Mouse (Mus musculus) hematopoietic stem cell, adult 5-6 weeks (primary cell): ENCODE measurements around the gene Map3k10. TPM values are rescaled to one million over a fixed set of nuclear protein-coding genes. Genes with fewer than 3 reads are reported as not detected.
"Not testable (repeated sequence)": the region's sequence is repeated elsewhere in the genome, so short reads cannot be mapped to it uniquely, and the experiment has no call there.

Experiments
- ATAC-seq, 2 experiments: fragments of 125-278 bp in 1 of 2; replicated peaks in 1 of 2; 2 replicates each; pipeline ENCODE4 v1.8.0; 2016 to 2017; ENCODE audit warnings: inconsistent platforms in 2 of 2, mild to moderate bottlenecking in 2 of 2, moderate number of reproducible peaks in 2 of 2, low read depth in 1 of 2, moderate TSS enrichment in 1 of 2; ENCODE audit not compliant: low FRiP score in 2 of 2, poor library complexity in 2 of 2, severe bottlenecking in 2 of 2, insufficient read depth in 1 of 2, low TSS enrichment in 1 of 2
- total RNA-seq: library from RNA; stranded (forward); fragments of 172-1452, 232-1000 nt; gene quantifications from 2 replicates; pipeline ENCODE4 v1.2.3, GENCODE M21; 2017

Map3k10 gene
- total RNA-seq, 1 experiment from 2014 or later = 3.6 TPM

DNA sequence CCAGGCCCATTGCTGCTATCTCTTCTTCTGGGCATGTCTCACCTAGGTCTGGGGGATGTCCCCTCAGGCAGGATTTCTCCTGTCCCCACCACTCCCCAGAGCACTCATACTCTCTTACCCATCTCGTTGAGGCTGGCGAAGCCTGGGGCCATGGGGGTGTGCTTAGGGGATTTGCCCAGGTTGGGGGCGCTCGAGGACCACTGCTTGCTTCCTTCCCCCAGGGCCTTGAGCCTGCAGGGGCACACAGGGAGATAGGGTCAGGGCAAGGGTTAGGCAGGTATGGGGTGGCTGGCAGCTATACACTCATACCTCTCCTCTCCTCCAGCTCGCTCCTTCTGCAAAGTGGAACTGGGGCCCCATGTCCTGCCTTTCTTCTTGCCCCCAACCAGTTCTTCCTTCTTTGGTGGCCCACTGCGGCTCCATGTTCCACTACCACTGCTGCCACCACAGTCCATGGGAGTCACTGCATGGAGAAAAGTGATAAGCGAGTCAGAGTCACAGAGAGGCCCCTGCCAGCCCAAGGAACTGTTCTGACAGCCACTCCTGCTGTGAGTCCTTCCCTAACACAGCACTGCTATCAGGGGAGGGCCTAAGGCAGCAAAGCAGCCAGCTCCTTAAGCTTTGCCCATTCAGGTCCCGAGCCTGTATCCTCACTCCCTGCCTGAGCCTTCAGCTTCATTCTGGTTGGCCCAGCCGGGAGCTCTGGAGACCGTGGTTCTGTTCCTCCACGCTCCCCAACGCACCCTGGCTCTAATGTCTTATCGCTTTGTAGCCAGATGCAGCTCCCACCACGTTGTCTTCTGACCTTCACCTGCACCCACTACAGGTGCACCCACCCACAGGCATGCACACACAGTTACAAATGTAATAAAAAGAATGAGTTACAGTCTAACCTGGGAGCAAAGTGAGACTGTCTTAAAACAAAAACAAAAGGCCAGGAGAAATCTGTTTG is 15.4 kb downstream of the Map3k10 start:
- ATAC-seq = no peak

DNA sequence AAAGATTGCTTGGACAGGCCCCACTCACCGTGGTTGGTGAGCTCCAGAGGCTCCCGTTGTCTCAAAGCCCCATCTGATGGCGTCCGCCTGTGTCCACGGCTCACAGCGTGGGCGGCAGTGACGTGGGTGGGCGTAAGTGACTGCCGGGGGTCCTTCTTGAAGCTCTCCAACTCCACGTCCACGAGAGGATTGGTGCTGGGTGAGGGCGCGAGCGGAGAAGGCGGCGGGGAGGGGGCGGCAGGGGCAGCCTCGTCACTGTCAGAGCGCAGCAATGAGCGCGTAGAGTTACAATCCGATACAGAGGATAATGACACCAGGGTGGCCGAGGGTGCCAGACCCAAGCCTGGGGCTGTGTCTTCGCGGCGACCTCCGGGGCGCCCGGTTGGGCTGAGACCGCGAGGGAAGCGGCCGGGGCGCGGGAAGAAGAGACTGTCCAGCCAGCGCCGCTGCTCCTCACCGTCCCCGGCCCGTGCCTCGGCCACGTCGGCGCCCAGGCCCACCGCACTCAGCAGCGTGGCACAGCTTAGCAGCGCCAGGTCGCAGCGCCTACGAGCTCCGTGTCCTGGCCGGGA is 16.5 kb downstream of the Map3k10 start:
- ATAC-seq = no peak

DNA sequence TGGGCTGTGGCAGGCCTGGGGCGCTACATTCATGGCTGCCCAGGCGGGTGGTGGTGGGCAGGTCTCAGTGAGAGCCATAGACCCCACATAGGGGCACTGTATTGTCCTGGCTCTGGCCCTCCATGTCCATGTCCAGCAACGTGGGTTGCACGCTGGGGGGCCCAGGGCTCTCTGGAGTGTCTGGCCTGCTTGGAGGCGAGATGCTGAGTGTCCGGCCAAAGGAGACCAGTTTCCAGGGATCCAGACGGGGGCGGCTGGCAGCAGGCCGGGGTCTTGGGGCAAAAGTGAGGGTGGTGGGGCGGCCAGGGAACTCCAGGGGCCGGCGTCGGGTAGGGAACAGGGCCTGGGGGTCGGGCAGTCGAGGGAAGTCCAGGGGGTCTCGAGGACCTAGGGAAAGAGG is 17.8 kb downstream of the Map3k10 start:
- no peak for ATAC-seq

DNA sequence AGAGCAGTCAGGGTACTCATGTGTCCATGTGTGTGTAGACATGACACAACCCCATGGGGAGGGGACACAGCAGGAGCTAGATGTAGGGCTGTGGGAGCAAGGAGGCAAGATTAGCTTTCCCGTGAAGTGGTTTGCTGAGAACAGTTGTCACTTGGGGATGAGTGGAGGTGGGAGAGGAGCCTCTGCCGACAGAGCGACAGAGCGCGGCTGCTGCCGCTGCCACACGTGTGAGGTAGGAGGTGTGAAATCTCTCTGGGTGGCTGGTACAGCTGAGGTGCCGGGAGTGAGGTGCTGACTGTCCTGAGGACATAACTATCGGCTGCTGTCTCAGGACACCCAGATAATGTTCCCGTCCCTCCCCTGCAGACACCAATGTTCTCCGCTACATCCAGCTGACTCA is 18.9 kb downstream of the Map3k10 start:
- ATAC-seq = no peak

DNA sequence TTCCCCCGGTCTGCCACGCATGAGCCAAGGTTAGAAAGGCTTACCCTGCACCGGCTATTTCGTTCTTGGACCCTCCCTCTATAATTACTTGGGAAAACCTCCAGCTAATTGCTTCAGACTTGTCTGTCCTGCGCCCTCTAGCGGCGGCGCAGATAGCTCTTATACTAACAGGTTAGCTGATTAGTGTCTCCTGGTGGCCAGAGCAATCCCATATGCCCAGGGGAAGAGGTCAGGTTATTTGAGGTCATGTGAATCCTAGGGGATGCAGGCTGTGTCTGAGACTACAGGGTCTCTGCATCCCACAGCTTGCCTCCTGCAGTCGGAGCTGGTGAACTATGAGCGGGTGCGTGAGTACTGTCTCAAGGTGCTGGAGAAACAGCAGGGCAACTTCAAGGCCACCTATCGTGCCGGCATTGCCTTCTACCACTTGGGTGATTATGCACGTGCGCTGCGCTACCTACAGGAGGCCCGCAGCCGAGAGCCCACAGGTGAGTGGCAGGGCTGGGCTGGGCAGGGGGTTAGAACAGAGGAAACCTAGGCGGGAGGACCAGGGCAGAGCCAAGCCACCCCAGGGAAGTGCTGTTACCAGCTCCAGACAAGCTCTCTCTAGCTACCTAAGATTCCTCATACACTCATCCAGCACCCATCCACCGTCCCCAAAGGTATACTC is 19.7 kb downstream of the Map3k10 start:
- no peak for ATAC-seq

DNA sequence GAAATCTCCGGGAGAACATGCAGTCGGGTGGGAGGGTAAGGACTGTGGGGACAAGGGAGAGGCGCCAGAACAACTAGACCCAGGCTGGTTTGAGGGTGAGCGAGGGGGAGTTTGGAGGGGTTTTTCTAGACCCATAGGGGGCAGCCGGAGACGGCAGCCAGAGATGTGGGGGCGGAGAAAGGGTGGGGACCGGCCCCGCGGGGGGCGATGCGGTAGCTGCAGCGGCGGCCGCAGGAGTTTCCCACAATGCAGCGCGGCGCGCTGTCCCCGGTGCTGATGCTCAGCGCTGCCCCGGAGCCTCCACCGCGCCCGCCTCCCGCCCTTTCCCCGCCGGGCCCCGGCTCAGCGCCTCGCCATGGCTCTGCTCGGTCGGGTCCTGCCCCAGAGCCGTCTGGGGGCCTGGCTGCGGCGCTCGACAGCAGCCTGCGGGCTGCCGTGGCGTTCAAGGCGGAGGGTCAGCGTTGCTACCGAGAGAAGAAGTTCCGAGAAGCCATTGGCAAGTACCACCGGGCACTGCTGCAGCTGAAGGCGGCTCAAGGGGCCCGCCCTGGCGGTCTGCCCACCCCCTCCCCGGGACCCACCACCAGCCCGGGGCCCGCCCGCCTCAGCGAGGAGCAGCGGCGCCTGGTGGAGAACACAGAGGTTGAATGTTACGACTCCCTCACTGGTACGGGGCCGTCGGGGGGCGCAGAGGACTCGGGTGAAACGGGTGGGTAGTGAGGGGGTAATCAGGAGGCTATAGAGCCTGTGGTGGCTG is 20.5 kb downstream of the Map3k10 start, which contains the start of gene Ttc9b:
Ttc9b (plus strand) TSS at position 235 of the 757 bp plus-strand sequence.
- peak in 1 of 2 experiments; percentile 41; a peak in 1 of 4 replicates for ATAC-seq

DNA sequence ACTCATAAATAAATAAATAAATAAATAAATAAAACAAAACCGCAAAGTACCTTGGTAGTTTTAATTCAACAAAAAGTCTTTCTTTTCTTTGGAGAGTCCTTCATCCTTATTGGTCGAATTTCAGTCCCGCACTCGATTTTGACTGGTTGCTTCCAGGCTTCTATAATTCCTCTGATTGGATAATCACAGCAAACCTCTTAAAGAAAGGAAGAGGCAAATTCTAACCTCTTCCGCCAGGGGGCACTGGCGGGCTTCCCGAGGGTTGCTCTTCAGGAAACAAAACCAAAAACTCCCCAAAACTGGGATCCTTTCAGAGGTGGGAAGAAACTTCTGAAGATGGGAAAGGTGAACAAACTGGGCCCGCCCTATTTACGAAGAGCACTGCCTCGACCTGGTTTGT is 23.4 kb downstream of the Map3k10 start:
- ATAC-seq = peak; percentile 59; a peak in 3 of 4 replicates

DNA sequence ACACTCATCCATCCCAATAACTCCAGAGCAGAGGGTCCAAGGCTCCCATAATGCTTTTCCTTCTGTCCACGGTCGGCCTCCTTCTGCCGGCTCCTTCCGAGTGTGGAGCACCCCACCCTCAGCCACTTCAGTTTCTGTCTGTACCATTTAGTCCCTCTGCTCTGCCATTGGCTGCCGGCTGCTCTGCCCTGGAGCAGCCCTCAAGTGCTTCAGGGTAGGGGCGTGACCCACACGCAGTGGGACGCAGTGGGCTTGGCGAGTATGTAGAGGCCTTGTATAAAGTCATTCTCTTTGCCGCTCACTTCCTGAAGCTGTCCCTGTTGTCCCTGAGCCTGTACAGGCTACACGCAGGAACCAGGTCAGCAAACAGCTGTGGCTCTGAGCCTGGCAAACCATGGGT is 24.7 kb downstream of the Map3k10 start:
- ATAC-seq = no peak

DNA sequence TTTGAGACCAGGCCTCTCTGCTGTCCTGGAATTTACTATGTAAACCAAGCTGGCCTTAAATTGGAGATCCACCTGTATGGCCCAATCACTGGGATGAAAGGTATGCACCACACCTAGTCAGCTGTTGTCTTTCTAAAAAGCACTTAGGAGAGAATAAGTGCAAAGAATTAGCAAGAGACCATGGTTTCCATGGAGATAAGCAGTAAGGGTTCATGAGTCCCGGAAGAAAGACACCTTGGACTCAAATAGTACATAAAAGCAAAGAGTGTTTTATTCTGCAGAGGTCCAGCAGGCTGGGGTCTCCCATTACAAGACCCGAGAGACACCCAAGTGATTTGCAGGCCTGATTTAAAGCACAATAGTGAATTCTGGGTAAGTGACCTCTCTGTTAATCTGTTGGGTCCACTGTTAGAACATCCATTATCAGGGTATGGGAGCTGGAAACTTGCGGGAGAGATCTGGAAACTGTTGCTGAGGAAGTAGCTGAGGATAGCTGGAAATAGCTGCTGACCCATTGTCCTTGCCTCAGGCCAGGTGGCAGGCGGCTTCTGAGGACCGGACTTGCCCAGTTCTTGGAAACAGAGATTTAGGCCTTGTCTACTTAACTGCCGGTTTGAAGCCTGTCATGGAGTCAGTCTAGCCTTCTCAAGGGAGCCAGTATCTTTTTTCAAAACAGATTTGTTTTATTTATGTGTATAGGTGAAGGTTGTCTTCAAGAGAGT is 27.0 kb downstream of the Map3k10 start:
- no peak for ATAC-seq

DNA sequence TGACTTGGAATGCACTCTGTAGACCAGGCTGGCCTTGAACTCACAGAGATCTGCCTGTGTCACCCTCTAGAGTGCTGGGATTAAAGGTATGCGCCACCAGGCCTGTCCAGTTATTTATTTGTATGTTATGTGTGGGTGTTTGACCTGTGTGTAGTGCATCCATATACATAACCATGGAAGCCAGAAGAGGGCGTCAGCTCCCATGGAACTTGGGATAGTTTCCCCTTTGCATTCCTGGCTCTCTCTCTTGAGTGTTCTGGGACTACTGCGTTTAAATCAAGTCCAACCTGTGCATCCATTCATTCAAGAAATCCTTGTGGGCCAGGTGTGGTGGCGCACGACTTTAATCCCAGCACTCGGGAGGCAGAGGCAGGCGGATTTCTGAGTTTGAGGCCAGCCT is 27.9 kb downstream of the Map3k10 start:
- ATAC-seq = no peak

DNA sequence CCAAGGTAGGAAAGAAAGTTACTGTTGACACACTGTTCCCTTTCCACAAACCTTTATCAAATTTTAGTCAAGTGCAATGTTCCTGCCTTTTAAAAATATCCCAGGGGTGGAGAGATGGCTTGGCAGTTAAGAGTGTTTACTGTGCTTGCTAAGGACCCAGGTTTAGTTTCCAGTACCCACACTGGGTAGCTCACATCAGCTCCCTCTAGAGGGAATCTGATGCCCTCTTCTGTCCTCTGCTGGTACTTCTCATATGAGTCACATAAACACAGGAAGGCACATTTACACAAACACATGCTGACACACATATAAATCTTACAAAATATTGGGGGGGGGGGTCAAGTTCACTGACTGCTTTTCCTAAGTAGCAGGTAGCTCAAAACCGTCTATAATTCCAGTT is 29.9 kb downstream of the Map3k10 start:
- ATAC-seq = no peak

DNA sequence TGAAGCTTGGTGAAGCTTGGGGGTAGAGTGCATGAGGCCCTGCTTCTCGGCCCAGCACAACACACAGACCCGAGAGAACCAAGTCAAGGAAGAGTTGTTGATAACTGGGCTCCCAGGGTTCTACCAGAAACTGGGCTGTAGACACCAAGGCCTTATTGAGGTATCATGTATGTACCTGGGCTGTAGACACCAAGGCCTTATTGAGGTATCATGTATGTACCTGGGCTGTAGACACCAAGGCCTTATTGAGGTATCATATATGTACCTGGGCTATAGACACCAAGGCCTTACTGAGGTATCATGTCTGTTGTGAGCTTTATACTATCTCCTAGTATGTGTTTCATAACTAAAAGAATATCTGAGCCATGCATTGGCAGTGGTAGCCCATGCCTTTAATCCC is 39.3 kb downstream of the Map3k10 start:
- not testable (repeated sequence) for ATAC-seq

DNA sequence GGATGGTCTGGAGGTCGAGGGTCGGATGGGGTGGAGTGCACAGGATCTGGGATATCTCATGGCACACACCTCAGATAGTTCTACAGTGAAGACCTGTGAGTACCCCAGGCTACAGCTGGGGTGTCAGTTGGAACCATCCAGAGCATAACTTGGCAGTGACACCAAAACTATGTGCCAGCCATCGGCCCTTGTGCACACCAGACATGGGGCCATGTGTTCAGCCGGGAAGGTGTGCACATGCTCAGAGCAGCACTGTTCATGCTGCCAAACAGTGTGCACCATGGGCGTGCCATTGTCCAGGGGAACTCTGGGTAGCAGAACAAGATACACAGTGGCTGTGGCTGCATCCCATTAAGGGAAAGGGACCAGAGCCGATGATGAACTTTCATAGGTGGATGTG is 39.7 kb downstream of the Map3k10 start:
- no peak for ATAC-seq

DNA sequence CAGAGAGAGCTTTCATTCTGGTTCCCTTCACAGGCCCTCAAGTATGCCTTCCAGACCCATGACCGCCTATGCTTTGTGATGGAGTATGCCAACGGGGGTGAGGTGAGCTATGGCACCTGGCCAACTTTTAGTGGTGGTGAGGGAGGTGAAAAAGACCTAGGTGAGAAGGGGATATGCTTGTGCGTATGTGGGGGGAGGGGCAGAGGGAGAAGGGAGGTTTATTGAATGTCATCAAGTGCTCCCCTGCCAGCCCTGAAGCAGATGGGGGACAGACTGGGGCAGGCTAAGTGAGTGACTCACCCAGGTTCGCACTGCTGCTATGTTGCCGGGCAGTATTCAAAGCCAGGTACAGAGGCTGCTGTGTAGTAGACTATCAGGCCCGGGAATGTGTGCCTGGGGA is 41.2 kb downstream of the Map3k10 start:
- no peak for ATAC-seq

DNA sequence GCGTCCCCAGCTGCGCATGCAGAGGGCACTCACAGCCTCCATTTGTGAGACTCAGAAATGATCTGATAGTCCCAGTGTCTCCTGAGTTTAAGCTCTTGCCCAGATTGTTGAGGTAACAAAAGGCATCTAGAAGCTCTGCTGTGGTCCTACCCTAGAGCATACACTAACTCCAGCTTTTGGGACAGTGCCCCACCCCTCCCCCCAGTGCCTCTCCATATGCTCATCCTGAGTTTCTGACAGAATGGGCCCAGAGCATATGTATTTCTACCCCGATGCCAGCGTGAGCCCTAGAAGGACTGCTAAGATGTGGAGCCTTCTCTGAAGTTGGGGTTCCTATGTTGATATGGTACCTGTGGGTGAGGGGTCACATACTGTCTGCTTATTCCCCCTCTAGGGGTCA is 43.0 kb downstream of the Map3k10 start:
- no peak for ATAC-seq

DNA sequence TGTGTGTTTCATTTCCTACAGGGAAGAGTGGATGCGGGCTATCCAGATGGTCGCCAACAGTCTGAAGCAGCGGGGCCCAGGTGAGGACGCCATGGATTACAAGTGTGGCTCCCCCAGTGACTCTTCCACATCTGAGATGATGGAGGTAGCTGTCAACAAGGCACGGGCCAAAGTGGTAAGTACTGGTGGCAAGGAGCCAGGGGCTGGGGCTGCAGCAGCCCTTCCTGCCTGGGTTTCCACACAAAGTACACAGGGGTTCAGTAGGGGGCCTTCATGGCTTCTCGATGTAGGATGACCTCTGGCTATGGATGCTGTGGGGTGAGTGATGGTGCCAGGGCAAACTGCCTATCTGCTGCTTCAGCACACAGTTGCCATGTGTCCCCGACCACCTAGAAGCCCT is 45.6 kb downstream of the Map3k10 start:
- not testable (repeated sequence) for ATAC-seq

DNA sequence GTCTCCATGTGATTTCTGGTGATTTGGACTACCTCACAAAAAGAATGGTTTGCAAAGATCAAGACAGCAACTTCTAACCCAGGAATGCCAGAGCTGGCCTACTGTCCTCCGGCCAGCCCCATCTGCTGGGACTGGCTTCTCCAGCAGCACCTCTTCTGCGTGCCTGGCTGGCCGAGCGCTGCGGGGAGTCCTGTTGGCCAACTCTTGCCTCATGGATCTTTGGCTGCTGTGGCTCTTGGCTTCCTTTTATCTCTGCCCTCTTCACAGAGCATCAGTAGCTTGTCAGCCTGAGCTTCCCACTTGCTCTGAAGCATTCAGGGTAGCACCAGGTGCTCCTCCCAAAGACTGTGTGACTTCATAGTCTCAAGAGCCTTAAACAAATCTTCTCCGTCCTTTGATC is 46.2 kb downstream of the Map3k10 start:
- ATAC-seq = no peak
